Mouse (Mus musculus) 3T3-L1 (cell line): ENCODE results near the gene Zfp579.
"Not testable (repeated sequence)": the region's sequence is repeated elsewhere in the genome, so short reads cannot be mapped to it uniquely, and the experiment has no call there.

Experiments used
- DNase-seq: peaks from one replicate; pipeline ENCODE4 v3.0.0-alpha.2; 2015; ENCODE audit warnings: low read depth, low spot score

The Zfp579 gene

DNA sequence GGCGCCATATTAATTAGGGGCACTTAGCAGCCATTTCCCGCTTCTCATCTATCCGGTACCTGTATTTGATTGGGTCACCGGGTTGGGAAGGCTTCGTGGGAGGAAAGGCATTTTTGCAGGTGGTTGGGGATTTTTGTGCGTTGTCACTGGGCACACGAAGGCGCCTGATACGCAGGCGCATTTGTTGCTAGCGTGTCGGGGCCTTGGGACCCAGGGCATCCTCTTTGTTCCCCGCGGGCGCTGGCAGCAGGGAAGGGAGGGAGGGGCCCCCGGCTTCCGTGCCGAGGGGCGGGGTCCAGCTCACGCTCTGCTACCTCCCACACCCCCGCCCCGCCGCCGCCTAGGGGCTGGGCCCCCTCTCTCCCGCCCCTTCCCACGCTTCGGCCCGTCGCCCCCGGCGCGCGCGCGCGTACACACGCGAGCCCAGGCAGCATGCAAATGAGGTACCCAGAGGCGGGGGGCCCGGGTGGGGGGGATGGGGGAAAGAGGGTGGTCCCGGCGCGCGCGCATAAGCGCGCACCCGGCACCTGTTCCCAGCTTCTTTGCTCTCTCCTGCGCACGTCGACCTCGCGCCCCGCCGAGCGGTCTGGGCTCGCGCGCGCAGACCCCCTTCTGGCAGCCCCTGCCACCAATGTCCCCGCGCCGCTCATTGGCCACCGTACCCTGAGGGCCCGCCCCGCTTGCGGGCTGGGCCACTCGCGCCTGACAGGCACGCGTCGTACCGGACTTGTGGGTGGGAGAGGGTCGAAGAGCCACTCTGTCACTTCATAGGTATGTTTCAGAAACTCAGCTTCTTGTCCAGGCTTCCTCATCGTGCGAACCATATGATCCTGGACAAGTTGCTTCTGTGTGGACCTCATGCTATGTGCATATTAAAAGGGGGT, 19.4 kb upstream of the Zfp579 start, which contains the start of gene Gm44973:
Gm44973 (plus strand) TSS at position 379 of the 884 bp plus-strand sequence.
- DNase-seq = peak; percentile 94

DNA sequence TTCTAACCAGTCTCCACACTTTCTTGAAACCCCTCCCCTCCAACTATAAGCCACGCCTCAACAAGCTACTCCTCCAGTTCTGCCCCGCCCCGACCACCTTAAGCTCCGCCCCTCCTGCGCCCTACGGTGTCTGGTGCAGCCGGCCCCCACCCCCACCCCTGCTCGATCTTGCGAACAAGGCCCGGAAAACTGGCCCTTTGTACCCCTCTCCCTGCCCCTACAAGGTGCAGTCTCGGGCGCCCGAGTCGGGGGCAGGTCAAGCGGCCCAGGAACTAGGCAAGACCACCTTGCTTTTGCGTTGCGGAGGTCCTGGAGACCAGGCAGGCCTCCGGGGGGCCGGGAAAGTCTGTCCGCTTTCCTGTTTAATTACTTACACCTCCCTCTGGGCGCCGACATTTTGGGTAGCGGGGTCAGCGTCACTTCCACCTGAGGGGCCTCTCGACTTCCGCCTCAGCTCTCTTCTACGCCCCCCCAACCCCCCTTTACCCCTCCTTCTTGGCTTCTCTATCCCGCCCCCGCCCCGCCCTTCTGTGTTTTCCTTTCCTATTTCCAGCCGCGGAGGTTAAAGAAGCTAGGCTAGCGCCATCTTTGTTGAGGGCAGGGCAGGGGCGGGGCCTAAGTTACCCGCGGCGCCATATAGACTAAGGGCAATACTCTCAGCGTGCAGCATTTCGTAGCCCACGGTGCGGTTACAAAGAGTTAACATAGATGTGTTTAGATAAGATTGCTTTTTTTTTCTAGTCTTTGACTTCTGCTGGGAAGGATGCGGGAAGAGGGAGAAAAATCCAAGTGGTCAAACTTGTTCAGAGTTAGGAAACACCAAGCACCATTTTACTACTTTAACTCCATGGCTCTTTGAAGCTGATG, 18.5 kb upstream of the Zfp579 start, which contains the start of the genes Zfp524 and Fiz1:
Zfp524 (plus strand) TSS at position 165 of the 867 bp plus-strand sequence.
Fiz1 (minus strand) TSS at position 447 of the 867 bp plus-strand sequence.
- DNase-seq = peak; percentile 96

DNA sequence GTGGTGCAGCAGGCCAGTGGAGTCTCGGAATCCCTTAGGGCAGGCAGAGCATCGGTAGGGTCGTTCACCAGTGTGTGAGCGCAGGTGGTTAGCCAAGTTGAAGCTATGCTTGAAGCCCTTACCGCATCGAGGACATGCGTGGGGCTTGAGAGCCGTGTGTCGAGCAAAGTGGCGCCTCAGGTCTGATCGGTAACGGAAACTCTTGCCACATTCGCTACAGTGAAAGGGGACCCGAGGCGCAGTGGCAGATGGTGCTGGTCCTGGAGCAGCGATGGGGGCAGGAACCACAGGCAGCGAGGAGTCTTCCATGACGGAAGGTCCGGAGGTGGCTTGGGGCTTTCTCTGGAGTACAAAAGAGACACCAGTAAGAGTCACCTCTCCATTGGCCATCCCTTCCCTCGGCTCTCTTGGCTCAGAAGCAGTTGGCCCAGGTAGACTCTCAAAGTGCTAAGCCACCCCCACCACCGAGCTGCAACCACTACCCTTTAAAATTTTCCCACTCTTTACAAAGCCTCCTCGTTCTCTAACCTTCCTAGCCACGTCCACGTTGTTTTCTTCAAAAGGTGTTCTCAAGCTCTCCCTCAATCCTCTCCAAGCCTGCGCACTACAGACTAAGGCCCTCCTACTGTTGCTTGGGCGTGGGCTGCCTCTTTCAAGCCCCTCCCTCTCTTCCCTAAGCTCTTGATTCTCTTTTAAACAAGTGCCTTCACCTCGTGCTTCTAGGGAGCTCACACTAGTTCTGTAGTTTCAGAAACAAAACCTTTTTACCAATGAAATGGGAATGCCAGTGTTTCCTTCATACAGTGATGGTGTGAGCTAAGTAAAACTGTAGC, 16.9 kb upstream of the Zfp579 start:
- no peak for DNase-seq

DNA sequence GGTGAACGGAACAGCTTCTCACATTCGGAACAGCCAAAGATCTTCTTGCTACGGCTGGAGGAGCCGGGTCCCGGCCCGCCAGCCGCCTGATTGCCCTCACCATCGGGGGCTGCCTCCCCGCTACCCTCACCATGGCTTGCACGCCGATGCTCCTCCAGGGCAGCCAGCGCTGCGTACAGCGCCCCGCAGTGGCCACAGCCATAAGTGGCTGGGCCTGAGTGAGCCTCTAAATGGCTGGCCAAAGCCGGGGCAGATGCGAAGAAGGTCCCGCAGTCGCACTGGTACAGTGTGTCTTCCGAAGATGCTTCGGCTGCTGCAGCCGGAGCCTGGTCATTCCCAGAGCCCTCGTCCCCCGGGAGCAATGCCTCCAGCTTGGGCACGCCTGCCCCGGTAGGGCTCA, 12.3 kb upstream of the Zfp579 start:
- no peak for DNase-seq

DNA sequence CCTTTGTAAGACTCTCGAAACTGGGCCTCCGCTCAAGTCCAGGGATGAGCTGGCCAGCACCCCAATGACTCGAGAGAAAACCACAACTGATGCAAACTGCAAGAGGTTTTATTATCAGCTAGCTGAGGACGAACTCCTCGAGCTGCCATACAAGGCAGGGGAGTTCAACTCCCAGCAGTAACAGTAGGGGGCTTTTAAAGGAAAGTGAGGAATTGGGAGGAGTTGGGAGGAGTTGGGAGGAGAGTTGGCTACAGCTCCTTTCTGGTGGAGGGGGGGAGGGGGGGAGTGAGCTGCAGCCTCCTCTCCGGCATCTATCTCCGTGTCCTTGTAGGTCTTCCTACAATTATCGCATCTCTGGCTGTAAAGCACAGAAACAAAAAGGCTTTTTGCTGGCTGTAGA, 6.9 kb upstream of the Zfp579 start:
- DNase-seq = not testable (repeated sequence)

DNA sequence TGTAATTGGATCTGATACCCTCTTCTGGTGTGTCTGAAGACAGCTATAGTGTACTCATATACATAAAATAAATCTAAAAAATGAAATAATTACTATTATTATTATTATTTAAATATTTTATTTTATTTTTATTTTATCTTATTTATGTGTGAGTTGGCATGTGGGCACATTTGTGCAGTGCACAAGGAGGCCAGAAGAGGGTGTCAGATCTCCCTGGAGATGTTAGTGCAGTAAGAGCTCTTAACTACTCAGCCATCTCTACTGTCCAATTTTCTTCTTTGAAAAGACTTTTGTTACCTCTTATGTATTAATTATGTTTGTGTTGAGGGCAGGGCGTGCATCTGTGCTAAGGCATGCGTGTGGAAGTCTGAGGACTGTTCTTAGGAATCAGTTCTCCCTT, 3.9 kb upstream of the Zfp579 start:
- DNase-seq = peak; percentile 39

DNA sequence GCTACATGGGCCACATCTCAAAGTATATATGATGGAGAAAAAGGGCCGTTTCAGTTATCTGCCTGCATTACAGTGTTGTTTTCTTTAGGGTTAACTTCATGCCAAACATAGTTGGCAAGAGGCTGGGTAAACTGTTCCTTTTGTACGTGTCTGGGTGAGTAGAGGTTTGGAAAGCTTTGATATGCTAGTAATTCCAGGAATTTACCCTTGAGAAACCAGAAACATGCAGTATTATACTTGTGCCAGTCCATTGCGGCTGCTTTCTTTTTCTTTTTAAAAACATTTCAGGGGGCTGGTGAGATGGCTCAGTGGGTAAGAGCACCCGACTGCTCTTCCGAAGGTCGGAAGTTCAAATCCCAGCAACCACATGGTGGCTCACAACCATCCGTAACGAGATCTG, 976 bp upstream of the Zfp579 start:
- DNase-seq = peak; percentile 55

DNA sequence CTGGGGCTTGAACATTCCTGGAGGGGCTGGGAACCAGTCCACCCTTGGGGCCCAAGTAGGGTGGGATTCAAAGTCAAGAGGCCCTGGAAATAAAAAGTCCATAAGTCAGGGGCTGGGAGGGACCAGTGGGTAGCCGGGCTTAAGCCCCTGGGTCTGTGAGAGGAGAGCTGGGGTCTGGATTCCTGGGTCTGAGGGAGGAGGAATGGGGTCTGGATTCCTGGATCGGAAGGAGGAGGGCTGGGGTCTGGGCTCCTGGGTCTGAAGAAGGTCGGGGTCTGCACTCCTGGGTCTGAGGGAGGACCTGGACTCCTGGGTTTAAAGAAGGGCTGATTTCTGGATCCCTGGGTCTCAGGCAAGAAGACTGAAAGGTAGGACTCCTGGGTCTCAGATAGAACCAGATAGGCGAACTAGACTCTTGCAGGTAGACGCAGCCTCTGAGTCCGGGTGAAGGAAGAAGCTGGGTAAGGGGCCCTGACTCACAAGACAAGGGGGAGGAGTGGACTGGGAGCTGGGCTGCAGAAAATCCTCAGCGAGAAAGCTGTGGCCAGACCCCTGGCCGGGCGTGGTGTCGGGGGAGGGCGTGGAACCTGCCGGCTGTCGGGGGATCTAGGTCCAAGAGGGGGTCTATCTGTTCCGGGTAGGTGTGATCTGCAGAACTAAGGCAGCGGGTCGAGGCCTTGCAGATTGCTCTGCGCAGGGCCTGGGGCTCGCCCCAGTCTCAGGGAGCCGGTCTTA, 523 bp downstream of the Zfp579 start:
- no peak for DNase-seq

DNA sequence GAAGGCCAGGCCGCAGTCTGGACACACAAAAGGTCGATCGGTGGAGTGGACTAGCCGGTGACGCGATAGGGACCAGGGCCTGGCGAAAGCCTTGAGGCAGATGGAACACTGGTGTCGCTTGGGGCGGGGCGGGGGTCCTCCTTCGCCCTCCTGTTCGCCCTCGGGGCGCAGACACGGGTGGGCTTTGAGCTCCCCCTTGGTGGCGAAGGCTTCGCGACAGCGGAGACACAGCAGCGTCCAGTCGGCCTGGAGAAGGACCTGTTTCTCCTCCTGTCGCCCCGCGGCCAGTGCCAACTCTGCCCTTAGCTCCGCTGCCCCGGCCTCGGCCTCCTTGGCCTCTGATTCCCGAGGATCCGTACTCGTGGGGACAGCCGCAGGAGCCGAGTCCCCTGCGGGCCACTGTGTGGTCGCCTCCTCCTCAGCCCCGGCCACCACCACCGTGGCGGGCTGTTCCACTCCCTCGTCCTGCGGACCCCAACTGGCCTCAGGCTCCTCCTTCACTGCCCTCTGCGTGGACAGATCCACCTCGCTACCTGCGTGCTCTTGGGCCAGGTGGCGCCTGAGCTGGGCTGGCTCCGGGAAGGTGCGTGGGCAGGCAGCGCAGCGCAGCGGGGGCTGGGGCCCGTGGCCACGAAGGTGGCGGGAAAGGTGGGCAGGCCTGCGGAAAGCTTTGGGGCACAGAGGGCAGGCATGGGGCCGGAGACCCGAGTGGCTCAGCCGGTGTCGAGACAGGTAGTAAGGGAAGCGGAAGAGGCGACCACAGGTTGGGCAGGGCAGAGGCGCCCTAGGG, 1.8 kb downstream of the Zfp579 start:
- no peak for DNase-seq

DNA sequence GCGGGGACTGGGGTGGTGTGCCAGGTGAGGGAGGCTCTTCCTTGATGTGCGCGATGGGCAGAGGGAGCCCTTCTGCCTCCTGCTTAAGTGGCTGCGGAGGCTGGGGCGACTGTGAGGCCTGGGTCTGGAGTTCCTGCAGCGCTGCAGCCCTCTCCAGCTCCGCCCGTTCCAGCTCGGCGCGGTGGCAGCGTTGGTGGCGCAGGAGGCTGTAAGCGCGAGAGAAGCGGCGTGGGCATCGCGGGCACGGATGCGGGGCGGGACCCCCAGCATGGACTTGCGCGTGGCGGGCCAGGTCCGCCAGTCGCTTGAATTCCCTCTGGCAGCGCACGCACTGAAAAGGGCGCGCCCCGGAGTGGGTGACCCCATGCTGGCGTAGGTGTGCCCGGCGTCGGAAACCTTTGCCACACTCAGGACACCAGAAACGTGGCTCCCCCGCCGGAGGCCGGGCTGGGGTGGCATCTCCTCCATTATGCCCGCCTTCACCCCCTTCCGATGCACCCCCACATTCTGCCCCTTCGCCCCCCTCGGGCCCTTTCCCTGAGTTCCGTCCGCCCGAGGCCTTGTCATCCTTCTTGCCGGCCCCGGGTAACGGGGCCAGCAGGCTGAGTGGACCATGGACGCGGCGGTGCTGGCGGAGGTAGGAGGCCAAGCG, 2.5 kb downstream of the Zfp579 start:
- no peak for DNase-seq

DNA sequence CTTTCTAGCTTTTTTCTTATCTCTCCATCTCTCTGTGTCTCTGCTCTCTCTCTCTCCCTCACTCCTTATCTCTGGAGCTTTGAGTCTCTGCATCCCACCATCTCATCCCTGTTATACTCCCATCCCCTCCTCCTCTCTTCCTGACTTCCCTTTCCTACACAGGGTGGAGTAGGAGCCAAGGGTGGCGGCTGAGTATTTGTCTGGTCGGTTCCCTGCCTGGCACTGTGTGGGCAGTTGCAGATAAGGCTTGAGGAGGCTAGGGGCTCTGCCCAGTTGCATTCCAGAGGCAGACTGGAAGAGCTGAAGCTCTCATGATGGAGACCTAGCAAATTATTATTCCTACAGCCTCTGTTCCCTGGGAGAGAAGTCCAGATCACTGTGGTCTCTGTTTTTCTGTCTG, 7.7 kb downstream of the Zfp579 start:
- no peak for DNase-seq

DNA sequence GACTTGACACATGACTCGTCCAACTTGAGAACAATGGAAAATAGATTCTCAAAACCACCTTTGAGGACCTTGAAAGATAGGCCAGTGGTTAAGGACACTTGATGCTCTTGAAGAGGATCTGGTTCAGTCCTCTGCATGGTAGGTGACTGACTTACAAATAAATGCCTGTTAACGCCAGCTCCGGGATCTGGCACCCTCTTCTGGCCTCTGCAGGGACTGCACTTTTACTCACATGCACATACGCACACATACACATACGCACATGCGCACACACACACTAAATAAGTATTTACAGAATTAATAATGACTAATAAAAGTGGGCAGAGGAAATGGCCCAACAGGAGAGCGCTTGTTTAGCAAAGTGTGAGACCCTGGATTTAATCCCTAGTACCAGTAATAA, 19.1 kb downstream of the Zfp579 start:
- DNase-seq = no peak

DNA sequence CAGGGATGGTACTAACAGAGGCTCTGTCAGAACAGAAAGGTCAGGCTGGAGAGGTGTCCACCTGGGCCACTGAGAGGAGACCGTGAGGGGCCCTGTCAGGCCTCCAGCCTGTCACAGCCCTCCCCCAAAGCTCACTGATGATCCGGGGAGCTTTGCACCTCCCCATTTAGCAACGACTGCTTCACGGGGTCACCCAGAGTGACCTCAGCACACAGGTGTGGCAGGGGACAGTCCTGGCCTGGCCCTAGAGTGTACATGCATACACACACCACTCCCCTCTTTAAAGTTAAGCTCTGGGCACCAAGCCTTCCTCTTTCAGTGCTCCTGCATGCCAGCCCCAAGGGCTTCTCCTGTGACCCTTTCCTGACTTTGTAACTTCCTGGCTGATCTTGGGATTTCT, 20.5 kb downstream of the Zfp579 start:
- DNase-seq = no peak

DNA sequence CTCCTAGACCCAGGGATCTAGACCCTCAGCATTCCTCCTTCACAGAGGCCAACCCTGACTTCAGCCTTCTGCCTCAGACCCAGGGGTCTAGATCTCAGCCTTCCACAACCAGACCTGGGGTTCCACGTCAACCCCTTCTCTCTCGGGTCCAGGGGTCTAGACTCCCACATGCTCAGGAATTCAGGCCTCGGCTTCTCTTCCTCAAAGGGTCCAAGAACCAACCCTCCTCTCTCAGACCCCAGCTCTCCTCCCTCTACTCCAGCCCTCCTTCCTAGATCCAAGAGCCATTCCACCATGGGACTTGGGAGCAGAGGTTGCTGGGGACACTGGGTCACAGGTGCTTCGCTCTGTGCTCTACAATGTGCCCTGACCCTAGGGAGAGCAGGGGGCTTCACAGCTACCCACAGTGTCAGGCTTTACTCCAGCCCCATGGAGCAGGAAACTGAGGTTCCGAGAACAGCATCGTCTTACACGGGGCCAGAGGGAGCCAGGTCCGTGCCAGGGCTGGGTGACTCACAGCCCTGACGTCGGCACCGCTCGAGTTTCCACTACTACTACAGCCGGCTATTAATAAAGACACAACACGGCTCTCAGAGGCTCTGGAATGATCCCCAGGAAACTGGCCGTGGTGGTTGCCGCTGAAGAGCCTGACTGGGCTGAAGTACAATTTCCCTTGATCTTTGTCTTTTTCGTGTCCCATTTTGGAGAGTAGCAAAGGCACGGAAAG, 23.5 kb downstream of the Zfp579 start:
- DNase-seq = peak; percentile 91

DNA sequence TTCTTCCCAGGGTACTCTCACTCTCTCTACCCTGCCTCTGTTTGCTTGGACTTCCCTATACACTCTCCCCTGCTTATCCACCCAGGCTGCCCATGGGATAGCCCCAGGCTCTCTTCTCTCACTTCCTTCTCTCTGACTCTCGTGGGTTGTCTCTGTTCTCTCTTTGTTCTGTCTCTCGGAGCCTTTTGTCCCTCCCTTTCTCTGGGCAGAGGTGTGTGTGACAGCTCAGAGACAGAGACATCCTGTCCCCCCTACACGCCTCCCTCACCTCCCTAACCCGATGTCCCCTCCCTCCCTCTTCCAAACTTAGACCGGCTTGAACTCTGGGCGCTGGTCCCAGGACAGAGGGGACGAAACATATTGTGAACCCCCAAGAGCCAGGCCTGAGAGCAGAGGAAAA, 24.2 kb downstream of the Zfp579 start:
- DNase-seq = no peak

DNA sequence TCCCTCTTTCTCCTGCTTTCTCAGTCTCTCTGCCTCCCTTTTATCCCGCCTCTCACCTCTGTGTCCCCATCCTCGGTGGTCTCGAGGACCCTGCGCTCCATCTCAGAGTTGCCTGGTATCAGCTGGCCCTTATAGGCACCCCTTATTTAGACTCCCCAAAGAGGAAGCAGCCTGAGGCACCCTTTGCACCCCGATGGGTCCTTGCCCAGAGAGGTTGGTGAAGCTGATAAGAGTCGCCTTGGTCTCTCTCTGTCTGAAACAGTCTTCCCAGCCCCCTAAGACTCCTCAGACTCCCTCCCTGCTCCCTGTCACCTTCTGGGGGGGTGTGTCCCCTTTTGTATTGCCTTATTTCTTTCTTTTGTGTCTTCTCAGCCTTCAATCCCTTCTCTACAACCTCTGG, 24.9 kb downstream of the Zfp579 start, which contains the start of gene Sbk3:
Sbk3 (minus strand) TSS at position 101 of the 400 bp plus-strand sequence.
- DNase-seq = no peak

DNA sequence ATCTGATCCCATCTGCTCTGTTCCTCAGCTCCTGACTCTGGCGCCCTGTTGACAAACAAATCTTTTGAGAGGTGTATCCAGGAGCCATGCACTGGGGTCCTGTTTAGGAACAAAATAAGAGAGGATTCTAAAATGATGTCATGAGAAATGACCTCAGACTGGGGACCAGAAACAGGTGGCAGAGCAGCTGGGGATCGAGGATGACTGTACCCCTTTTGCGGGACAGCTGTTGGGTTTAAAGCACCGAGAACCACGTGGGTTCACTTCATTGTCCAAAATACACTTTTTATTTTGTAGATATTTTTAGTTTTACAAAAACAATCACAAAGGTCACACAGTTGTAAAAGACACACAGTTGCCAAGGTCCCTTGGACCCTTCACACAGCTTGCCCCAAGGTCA, 31.0 kb downstream of the Zfp579 start:
- no peak for DNase-seq

DNA sequence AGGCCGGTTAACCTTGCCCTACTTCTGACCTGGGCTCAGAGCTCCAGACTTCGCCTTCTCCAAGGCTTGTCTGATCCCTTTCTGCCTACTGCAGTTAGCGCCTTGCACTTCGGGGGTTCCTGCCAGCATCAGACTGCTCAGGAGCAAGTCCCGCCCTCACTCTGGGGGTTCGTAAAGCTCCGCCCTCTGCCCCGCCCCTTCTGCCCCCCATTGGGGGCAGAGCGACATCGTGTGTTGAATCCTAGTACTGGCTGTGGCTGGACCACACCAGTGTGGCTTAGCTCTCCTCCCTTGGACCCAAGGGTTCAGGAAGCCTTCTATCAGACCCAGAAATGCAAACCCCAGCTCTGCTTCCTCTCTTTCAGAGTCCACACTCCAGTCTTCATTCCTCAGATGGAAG, 31.7 kb downstream of the Zfp579 start, which contains the start of gene Sbk2:
Sbk2 (minus strand) TSS at position 135 of the 400 bp plus-strand sequence.
- DNase-seq = no peak

DNA sequence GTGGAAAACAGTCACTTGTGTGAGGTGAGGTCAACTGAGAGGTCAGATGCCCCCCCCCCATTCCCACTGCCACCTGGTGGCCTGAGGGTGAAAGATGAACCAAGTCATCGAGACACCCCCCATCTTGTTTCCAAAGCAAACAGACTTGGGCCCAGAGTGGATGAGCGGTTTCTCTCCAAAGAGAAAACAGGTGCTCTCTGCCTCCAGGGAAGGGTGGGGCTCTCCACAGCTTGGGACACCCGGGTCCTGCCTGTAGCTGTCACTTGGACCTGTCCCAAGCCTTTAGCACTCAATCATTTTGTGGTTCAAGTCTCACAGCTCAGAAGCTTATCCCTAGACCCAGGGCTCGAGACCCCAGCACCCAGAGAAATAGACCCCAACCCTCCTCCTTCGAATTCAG, 32.4 kb downstream of the Zfp579 start:
- no peak for DNase-seq
